ENCODE assay signal across 8 mouse cellular contexts in the genomic region with DNA sequence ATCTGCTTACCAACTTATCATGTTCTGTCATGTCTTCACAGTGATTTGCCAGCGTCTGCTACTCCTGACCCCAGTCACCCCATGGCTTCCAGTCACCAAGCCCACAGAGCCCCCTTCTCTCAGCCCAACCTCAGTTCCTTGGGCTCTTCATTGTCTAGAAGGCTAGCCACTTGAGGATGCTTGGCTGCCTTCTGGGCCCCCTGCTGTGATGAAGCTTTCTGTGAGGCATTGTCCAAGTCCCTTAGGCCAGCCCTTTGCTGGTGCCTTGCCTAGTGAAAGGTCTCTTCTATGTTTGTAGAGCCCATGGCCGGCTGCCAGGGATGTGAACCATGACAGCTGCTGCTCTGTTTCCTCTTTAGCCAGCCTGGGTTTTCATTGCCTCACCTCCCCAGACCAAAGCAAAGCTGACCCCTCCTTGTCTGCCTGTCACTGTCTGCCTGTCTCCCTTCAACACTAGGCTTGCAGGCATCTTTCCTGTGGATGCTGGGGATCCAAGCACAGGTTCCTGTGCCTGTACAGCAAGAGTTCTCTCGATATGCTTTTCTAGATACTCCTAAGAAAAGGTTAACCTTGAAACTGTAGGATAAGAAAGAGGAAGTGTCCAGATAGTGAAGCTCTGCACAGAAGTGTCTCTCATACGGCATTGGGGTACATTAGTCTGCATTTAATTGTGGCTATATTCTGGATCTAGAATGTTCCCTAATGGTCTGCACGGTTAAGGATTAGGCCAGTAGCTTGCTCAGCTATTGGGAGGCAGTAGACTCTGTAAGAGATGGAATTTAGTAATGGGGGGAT.
A peak's percentile ranks its signal among the peaks of the same experiment; 100 is the strongest.
DNase-seq lines count a peak whose midpoint lies in the region; ATAC-seq and TF ChIP-seq lines count a peak whose summit lies in the region.

No protein-coding gene starts in this region.

- no peak overlapping the region for H3K4me2 ChIP-seq in intestine, embryonic 14.5 days (ENCODE audit: low read length)
- no peak overlapping the region for H3K4me2 ChIP-seq in intestine, postnatal 0 days (replicated peaks; ENCODE audit: low read depth)
- H3K4me2 ChIP-seq in lung, embryonic 15.5 days, result no peak overlapping the region

- H3K27me3 ChIP-seq in intestine, embryonic 14.5 days (replicated peaks; ENCODE audit: control insufficient read depth, insufficient read depth, low read length), result no peaks in the 10 kb centered on the region
- no peaks in the 10 kb centered on the region for H3K27me3 ChIP-seq in intestine, postnatal 0 days (replicated peaks; ENCODE audit: control insufficient read depth, insufficient read depth, low read length)
- no peaks in the 10 kb centered on the region for H3K27me3 ChIP-seq in lung, embryonic 15.5 days

- DNase-seq in intestine, embryonic 14.5 days (ENCODE audit: low spot score), result peak; percentile 71
- DNase-seq in c-Kit-positive CD71-negative TER-119-negative erythroid progenitor cells, embryonic 14.5 days (ENCODE audit: low read depth), result peak; percentile 31
- peak; percentile 48 to 51 for DNase-seq in gastrocnemius, postnatal 36 days
- peak; percentile 92 for DNase-seq in kidney, adult 11 months
- DNase-seq in right cerebral cortex, postnatal 4 days, result peak; percentile 49
- no peak for DNase-seq in urinary bladder, postnatal 10 days (ENCODE audit: low spot score)

- no peaks in the 10 kb centered on the region for H3K9me3 ChIP-seq in intestine, embryonic 14.5 days (ENCODE audit: control insufficient read depth, low read length)
- no peaks in the 10 kb centered on the region for H3K9me3 ChIP-seq in intestine, postnatal 0 days (ENCODE audit: control insufficient read depth)
- H3K9me3 ChIP-seq in lung, embryonic 15.5 days, result no peaks in the 10 kb centered on the region

- no peak for ATAC-seq in intestine, embryonic 14.5 days (replicated peaks; ENCODE audit: low FRiP score, low TSS enrichment, low read depth)
- no peak for ATAC-seq in intestine, postnatal 0 days
- ATAC-seq in lung, embryonic 15.5 days (ENCODE audit: borderline replicate concordance, extremely low read depth, low FRiP score, low TSS enrichment), result peak; percentile 90

- intact Hi-C loops in gastrocnemius, postnatal 36 days (cut with DNase I), result no loop called here

- no peaks in the 10 kb centered on the region for H3K36me3 ChIP-seq in intestine, embryonic 14.5 days (ENCODE audit: control insufficient read depth, insufficient read depth, low read length)
- no peaks in the 10 kb centered on the region for H3K36me3 ChIP-seq in intestine, postnatal 0 days (ENCODE audit: control insufficient read depth, insufficient read depth)
- H3K36me3 ChIP-seq in lung, embryonic 15.5 days, result no peaks in the 10 kb centered on the region

- H3K4me1 ChIP-seq in intestine, embryonic 14.5 days (replicated peaks; ENCODE audit: control insufficient read depth, insufficient read depth, low read length), result peaks cover 12% of the 10 kb centered on the region; the same call in 1 of the 2 replicates
- no peaks in the 10 kb centered on the region for H3K4me1 ChIP-seq in intestine, postnatal 0 days (replicated peaks; ENCODE audit: control insufficient read depth, insufficient read depth, low read length)
- H3K4me1 ChIP-seq in lung, embryonic 15.5 days, result peaks cover 18% of the 10 kb centered on the region

- H3K9ac ChIP-seq in intestine, embryonic 14.5 days (ENCODE audit: low read length), result no peak overlapping the region
- no peak overlapping the region for H3K9ac ChIP-seq in intestine, postnatal 0 days (ENCODE audit: low read depth, low read length)
- no peak overlapping the region for H3K9ac ChIP-seq in lung, embryonic 15.5 days

- H3K27ac ChIP-seq in intestine, embryonic 14.5 days (ENCODE audit: low read depth), result peak overlapping the region; percentile 6; the same call in 1 of the 2 replicates
- no peak overlapping the region for H3K27ac ChIP-seq in intestine, postnatal 0 days (ENCODE audit: low read depth, low read length)
- H3K27ac ChIP-seq in lung, embryonic 15.5 days, result peak overlapping the region; percentile 15; the same call in 1 of the 2 replicates

- 48% methylated on average over 5 of the region's 5 CpGs for WGBS in intestine, embryonic 14.5 days
- WGBS in intestine, postnatal 0 days, result 53% methylated on average over 5 of the region's 5 CpGs
- WGBS in lung, embryonic 15.5 days, result 39% methylated on average over 5 of the region's 5 CpGs

- no peak for TF ChIP-seq CTCF in intestine, postnatal 0 days (IDR thresholded peaks at IDR 0.05; ENCODE audit: low read depth)

- H3K4me3 ChIP-seq in intestine, embryonic 14.5 days (ENCODE audit: low read depth, low read length), result no peak overlapping the region
- H3K4me3 ChIP-seq in intestine, postnatal 0 days (ENCODE audit: low read depth, low read length), result no peak overlapping the region
- H3K4me3 ChIP-seq in lung, embryonic 15.5 days, result no peak overlapping the region
